Mouse (Mus musculus) ES-E14 (cell line): Measurements from ENCODE around the gene Slc13a3. TPM values are rescaled to one million over a fixed set of nuclear protein-coding genes. Genes with fewer than 3 reads are reported as not detected.

Source experiments
- DNase-seq: peaks from one replicate; pipeline ENCODE4 v3.0.0-alpha.2; 2013; ENCODE audit warnings: low read depth, low spot score
- H3K27ac ChIP-seq: 2 replicates; pipeline ENCODE4 v1.5.1; 2012; ENCODE audit warnings: low read depth, mild to moderate bottlenecking, low read length, moderate library complexity, mixed read lengths; ENCODE audit not compliant: poor library complexity, insufficient read depth, severe bottlenecking
- H3K36me3 ChIP-seq: 2 replicates; pipeline ENCODE4 v1.6.1; 2012; ENCODE audit warnings: mild to moderate bottlenecking, low read length, moderate library complexity, mixed read lengths; ENCODE audit not compliant: control insufficient read depth, poor library complexity, insufficient read depth, severe bottlenecking
- H3K4me1 ChIP-seq, 2 experiments: fragments of 150-350 bp in 1 of 2; sonication (generic) in 1 of 2; 2 replicates each; pipeline ENCODE4 v1.6.1; 2012; ENCODE audit warnings: low read length in 2 of 2, mild to moderate bottlenecking in 1 of 2, mixed read lengths in 1 of 2; ENCODE audit not compliant: control insufficient read depth in 2 of 2, insufficient read depth in 2 of 2, poor library complexity in 1 of 2
- H3K4me3 ChIP-seq, 2 experiments: fragments of 150-350 bp in 1 of 2; sonication (generic) in 1 of 2; 2 replicates each; pipeline ENCODE4 v1.5.1; 2012; ENCODE audit warnings: low read length in 2 of 2, low read depth in 1 of 2, mild to moderate bottlenecking in 1 of 2, mixed read lengths in 1 of 2; ENCODE audit not compliant: insufficient read depth in 1 of 2, poor library complexity in 1 of 2, severe bottlenecking in 1 of 2
- H3K9ac ChIP-seq: 2 replicates; pipeline ENCODE4 v1.6.1; 2012; ENCODE audit warnings: low read depth, mild to moderate bottlenecking, low read length, mixed read lengths; ENCODE audit not compliant: poor library complexity, insufficient read depth, severe bottlenecking
- H3K9me3 ChIP-seq: fragments of 150-350 bp; sonication (generic); 2 replicates; pipeline ENCODE4 v1.6.1; 2012; ENCODE audit warnings: low read depth, mild to moderate bottlenecking, low read length; ENCODE audit not compliant: control insufficient read depth, insufficient read depth
- CHD2 ChIP-seq: IDR thresholded peaks from 2 replicates; pipeline ENCODE4 v1.6.1; 2014; ENCODE audit warnings: mild to moderate bottlenecking, low read depth, low read length, inconsistent platforms
- HCFC1 ChIP-seq: IDR thresholded peaks from 2 replicates; pipeline ENCODE4 v1.6.1; 2012; ENCODE audit warnings: low read length, inconsistent platforms, borderline replicate concordance; ENCODE audit not compliant: insufficient read depth
- MAFK ChIP-seq: IDR thresholded peaks from 2 replicates; pipeline ENCODE4 v1.6.1; 2014; ENCODE audit warnings: mild to moderate bottlenecking, low read depth, low read length, inconsistent platforms; ENCODE audit not compliant: insufficient read depth
- ZC3H11A ChIP-seq: IDR thresholded peaks from 2 replicates; pipeline ENCODE4 v1.6.1; 2012; ENCODE audit warnings: low read depth, mild to moderate bottlenecking, inconsistent platforms, low read length, borderline replicate concordance
- ZNF384 ChIP-seq: IDR thresholded peaks from 2 replicates; pipeline ENCODE4 v1.6.1; 2012; ENCODE audit warnings: low read depth, low read length, inconsistent platforms
- in situ Hi-C, 2 experiments: fragments of 600-800 bp; cut with MboI; formaldehyde crosslinking; loops; one replicate each; pipeline ENCODE4 v1.15.1; 2025; ENCODE audit warnings: low sequenced_read_pairs in 2 of 2, inconsistent platforms in 1 of 2; ENCODE audit not compliant: unreplicated experiment in 2 of 2
- total RNA-seq: library from RNA; depleted of rRNA; stranded (reverse); fragments of 300-350 nt; gene quantifications from 2 replicates; pipeline ENCODE4 v1.2.3, GENCODE M21; 2012

Gene Slc13a3
- total RNA-seq, 1 experiment = 0.22 TPM

DNA sequence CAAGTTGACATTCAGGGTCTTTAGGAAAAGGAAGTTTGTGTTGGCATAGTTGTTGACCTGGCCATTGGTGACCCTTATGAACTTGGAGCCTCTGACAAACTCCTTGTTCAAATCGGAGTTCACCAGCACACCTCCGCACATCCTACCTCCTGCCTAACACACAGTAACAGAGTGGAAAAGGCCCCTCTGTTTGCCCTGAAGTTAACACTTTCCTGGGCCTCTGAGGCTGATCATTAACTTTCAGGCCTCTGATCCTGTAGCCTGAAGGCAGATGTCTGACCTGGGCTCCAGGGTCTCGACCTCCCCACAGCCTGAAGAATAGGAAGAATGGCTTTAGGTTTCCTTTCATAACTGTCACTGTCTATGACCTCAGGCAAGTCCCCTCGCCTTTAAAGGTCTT is 31.4 kb downstream of the Slc13a3 start:
- no peak overlapping the region for H3K4me3 ChIP-seq
- no peak for DNase-seq
- in situ Hi-C loops = no loop called here

DNA sequence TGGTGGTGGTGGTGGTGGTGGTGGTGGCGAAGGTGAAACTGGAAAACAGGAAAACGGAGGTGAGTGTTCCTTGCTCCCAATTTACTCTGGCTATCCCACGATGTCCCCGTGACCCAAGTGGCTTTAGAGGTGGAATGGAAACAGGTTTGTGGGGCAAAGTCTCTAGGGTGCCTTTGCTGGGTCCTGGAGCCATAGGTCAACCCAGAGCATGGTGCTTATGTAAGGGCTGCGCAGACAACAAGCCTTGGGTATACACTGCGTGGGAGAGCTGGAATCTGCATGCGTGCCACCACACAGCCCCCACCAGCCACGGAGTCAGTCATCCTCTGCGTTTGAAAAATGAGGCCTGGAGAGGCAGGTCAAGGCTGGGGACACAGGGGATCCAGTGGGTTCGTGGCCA is 33.4 kb downstream of the Slc13a3 start:
- H3K36me3 ChIP-seq = no peaks in the 10 kb centered on the region

More for the DNA sequence above, 31.4 kb downstream of the Slc13a3 start:
- Histone ChIP-seq H3K9me3 (no peaks in the 10 kb centered on the region), H3K4me1 (no peaks in the 10 kb centered on the region), H3K27ac (no peak overlapping the region), H3K36me3 (no peaks in the 10 kb centered on the region), H3K9ac (no peak overlapping the region)
- no peak for TF ChIP-seq HCFC1
- no peak for TF ChIP-seq CHD2
- no peak for TF ChIP-seq ZC3H11A
- no peak for TF ChIP-seq MAFK
- no peak for TF ChIP-seq ZNF384

DNA sequence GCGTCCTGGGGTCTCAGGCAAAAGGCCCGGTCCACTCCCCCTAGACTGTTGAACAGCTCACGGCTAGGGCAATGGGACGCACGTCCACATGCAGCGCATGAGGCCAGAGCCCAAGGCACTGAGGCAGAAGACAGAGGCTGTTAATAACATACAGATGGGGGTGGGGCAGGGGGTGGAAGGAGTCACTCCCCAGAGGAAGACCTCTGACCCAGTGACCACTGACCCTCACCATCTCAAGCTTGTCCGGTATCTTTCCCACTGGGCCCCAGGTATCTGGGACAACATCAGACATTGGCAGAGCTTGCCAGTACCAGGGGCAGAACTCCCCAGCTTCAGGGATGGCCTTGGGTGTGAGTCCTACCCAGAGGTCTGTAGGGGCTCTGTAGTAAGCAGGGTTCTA is 34.1 kb downstream of the Slc13a3 start:
- TF ChIP-seq MAFK = no peak
- no peak for TF ChIP-seq ZNF384
- TF ChIP-seq ZC3H11A = no peak
- TF ChIP-seq HCFC1 = no peak
- no peak for TF ChIP-seq CHD2
- Histone ChIP-seq H3K9me3 (no peaks in the 10 kb centered on the region), H3K4me3 (no peak overlapping the region), H3K36me3 (no peaks in the 10 kb centered on the region), H3K4me1 (no peaks in the 10 kb centered on the region), H3K9ac (no peak overlapping the region), H3K27ac (no peak overlapping the region)
- no peak for DNase-seq
- in situ Hi-C loops = no loop called here

More for the DNA sequence above, 33.4 kb downstream of the Slc13a3 start:
- no peak for DNase-seq
- no peak overlapping the region for H3K27ac ChIP-seq
- no peak overlapping the region for H3K9ac ChIP-seq
- H3K9me3 ChIP-seq = no peaks in the 10 kb centered on the region
- no peak for TF ChIP-seq ZC3H11A
- TF ChIP-seq ZNF384 = no peak
- no peak for TF ChIP-seq CHD2
- TF ChIP-seq MAFK = no peak
- no peak for TF ChIP-seq HCFC1
- H3K4me1 ChIP-seq = no peaks in the 10 kb centered on the region
- in situ Hi-C loops = no loop called here
- no peak overlapping the region for H3K4me3 ChIP-seq

DNA sequence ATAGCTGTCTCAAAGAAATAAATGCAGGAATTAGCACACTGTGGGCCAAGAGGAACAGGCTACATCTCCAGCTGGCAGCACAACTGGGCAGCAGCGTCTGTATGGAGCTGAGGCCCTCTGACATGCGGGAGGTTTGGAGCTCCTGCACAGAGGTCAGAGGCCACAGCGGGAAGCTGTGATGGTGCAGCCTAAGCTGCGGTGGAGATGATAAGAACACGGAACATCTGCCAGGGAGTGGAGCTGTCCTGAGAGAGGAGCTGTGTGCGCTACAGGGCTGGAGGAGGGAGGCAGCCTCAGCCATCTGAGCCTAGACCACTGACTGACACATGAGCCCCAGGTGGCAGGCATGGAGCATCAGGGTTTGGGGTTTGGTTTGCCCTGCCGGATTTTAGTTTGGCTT is 44.3 kb downstream of the Slc13a3 start:
- in situ Hi-C loops = no loop called here
- no peak for DNase-seq
- Histone ChIP-seq H3K27ac (no peak overlapping the region), H3K36me3 (no peaks in the 10 kb centered on the region), H3K9me3 (no peaks in the 10 kb centered on the region), H3K9ac (no peak overlapping the region), H3K4me3 (no peak overlapping the region), H3K4me1 (no peaks in the 10 kb centered on the region)
- no peak for TF ChIP-seq ZC3H11A
- no peak for TF ChIP-seq CHD2
- TF ChIP-seq MAFK = no peak
- no peak for TF ChIP-seq ZNF384
- no peak for TF ChIP-seq HCFC1

DNA sequence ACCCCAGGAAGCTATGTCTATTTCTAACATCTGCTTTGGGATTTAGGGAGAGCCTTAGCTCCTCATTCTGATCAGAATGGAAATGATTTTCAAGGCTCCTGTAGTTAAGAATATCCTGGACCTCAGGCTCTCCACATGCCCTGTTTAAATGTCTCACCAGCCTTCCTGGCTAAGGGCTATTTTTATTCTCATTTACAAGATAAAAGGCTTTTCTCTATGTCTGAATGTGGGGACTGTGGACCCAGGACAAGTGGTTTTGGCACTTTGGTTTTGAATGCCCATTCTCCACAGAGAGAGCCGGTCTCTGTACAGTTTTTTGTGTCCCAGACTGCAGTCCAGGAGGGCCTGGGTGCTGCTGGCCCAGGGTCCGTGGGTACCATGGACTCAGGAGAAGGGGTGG is 52.8 kb downstream of the Slc13a3 start:
- Histone ChIP-seq H3K4me1 (peaks cover 0 to 13% of the 10 kb centered on the region in 2 experiments; a peak in 1 of 4 replicates), H3K27ac (no peak overlapping the region), H3K9me3 (no peaks in the 10 kb centered on the region), H3K9ac (no peak overlapping the region), H3K36me3 (no peaks in the 10 kb centered on the region), H3K4me3 (no peak overlapping the region)
- in situ Hi-C loops = no loop called here
- TF ChIP-seq ZNF384 = no peak
- no peak for TF ChIP-seq HCFC1
- no peak for TF ChIP-seq MAFK
- TF ChIP-seq ZC3H11A = no peak
- TF ChIP-seq CHD2 = no peak
- no peak for DNase-seq
